Mouse (Mus musculus): ENCODE measurements around the gene Gm10645. TPM values are rescaled to one million over a fixed set of nuclear protein-coding genes. Genes with fewer than 3 reads are reported as not detected.
A peak's percentile ranks its signal among the peaks of the same experiment; 100 is the strongest.

The Gm10645 gene
- polyA plus RNA-seq, 1 experiment from 2014 or later, result 0.69 TPM

DNA sequence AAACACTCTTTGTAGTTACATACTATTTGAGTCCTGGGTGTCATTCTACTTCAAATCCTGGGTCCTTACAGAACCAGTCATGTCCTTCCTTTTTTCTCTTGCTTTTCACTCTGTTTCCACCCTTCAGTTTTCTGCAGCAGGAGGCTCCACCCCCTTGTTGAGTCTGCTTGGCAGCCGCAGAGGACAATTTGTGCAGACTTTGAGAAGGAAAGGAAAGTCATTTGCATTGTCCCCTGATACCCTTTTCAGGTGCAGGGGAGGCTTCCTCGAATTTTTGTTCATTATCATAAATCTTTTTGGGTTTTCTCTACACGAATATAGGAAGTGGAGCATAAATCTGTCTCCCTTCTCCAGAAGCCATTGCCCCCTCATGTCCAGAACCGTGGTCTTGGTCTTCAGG lies 13.5 kb downstream of the Gm10645 start:
- no peak overlapping the region for H3K27ac ChIP-seq
- H3K4me3 ChIP-seq (ENCODE audit: inconsistent target), result no peak overlapping the region
- no peaks in the 10 kb centered on the region for H3K36me3 ChIP-seq (ENCODE audit: inconsistent target)
- 12% methylated on average over 4 of the region's 4 CpGs for WGBS (ENCODE audit: missing documents)
- H3K79me2 ChIP-seq (ENCODE audit: inconsistent target), result no peaks in the 10 kb centered on the region

DNA sequence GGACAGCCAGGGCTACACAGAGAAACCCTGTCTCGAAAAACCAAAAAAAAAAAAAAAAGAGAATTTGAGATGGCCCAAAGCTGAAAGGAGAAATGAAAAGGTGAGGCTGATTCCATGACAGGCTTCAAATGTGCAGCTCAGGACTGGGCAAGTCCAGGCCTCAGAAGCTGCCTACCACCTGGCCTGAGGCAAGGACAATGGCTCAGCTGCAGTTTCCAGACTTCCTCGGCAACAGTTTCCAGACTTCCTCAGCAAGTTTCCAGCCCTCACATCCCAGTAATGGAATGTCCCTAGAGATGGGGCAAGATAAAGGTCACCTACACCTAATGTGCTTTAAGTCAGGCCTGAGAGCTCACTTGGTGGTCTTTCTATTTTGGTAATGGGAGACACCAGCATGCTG lies 13.9 kb downstream of the Gm10645 start:
- Histone ChIP-seq H3K79me2 (ENCODE audit: inconsistent target) (no peaks in the 10 kb centered on the region), H3K27ac (no peak overlapping the region), H3K36me3 (ENCODE audit: inconsistent target) (no peaks in the 10 kb centered on the region), H3K4me3 (ENCODE audit: inconsistent target) (no peak overlapping the region)
- WGBS (ENCODE audit: missing documents), result 43% methylated on average over 1 of the region's 2 CpGs

DNA sequence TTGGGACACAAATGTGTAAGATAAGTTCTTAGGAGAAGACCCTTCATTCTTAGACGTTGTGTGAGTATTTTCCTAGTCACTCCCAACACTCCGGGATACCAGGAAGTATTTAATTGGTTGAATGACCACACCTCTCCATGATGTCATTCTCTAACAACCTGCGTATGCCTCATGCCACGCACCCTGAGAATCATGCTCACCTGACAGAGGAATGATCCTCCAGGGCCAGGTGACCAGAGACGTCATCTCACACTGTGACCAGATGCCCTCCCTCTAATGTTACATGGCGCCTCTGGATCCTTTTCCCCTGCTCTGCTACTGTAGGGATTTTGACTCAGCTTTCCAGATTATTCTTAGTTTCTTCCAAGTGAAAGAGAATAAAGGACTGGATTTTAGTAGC lies 16.8 kb downstream of the Gm10645 start:
- WGBS (ENCODE audit: missing documents), result 92% methylated on average over 6 of the region's 6 CpGs
- no peak overlapping the region for H3K4me3 ChIP-seq (ENCODE audit: inconsistent target)
- no peaks in the 10 kb centered on the region for H3K79me2 ChIP-seq (ENCODE audit: inconsistent target)
- H3K36me3 ChIP-seq (ENCODE audit: inconsistent target), result no peaks in the 10 kb centered on the region
- H3K27ac ChIP-seq, result no peak overlapping the region

DNA sequence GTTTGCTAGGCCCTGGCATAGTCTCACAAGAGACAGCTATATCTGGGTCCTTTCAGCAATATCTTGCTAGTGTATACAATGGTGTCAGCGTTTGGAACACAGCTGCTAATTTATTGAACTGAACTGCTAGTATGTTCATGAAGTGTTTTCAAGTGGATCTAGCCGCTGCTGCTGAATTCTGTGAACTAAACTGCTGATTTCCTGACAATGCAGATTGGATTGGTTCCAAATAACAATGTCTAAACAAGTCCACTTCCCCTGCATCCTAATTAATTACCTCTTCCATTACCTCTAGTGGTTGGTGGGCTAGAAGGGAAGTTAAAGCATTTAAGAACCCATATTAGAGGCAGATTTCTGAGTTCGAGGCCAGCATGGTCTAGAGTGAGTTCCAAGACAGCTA lies 20.5 kb downstream of the Gm10645 start:
- Histone ChIP-seq H3K79me2 (ENCODE audit: inconsistent target) (no peaks in the 10 kb centered on the region), H3K36me3 (ENCODE audit: inconsistent target) (no peaks in the 10 kb centered on the region), H3K27ac (peak overlapping the region; percentile 17; the same call in 1 of the 2 replicates), H3K4me3 (ENCODE audit: inconsistent target) (no peak overlapping the region)
- 83% methylated on average over 3 of the region's 3 CpGs for WGBS (ENCODE audit: missing documents)

DNA sequence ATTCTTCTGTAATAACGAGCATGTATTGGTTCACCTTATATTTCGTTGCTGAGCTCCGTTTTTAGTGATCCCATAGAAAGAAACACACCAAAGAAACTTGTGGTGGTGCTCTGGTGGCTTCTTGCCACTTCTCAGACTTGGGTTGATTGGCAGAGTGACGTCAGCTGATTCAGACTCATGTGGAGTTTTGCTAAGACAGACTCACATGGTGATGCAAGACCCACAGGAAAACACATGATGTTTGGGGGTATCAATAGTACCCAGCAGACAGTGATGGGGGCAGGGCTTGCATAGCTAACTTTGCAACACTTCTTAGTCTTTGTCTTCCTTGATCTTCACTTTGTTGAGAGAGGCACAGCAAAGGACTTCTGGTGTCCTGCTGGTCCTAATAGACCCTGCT lies 21.4 kb downstream of the Gm10645 start:
- Histone ChIP-seq H3K79me2 (ENCODE audit: inconsistent target) (no peaks in the 10 kb centered on the region), H3K36me3 (ENCODE audit: inconsistent target) (no peaks in the 10 kb centered on the region), H3K27ac (peak overlapping the region; percentile 55), H3K4me3 (ENCODE audit: inconsistent target) (no peak overlapping the region)
- 83% methylated on average over 4 of the region's 4 CpGs for WGBS (ENCODE audit: missing documents)

DNA sequence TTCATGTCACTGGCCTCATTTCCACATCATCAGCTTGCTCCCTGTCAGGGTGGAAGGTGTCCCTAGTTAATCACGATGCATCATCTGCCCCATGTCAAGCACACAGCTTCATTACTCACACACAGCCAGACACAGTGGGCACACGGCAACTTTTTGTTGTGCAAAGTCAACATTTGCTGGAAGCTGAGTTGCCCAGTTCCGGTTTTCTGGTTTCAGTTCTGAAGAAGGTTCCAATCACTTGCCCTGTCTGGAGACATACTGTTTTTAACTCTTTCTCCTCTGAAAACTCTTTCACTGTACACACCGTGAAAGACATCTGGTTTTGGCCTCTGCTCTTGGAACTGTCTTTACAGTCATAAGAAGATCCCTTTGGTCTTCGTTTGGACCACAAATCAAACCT lies 24.6 kb downstream of the Gm10645 start:
- WGBS (ENCODE audit: missing documents), result 6% methylated on average over 5 of the region's 5 CpGs
- Histone ChIP-seq H3K36me3 (ENCODE audit: inconsistent target) (no peaks in the 10 kb centered on the region), H3K4me3 (ENCODE audit: inconsistent target) (no peak overlapping the region), H3K79me2 (ENCODE audit: inconsistent target) (no peaks in the 10 kb centered on the region), H3K27ac (peak overlapping the region; percentile 95)

DNA sequence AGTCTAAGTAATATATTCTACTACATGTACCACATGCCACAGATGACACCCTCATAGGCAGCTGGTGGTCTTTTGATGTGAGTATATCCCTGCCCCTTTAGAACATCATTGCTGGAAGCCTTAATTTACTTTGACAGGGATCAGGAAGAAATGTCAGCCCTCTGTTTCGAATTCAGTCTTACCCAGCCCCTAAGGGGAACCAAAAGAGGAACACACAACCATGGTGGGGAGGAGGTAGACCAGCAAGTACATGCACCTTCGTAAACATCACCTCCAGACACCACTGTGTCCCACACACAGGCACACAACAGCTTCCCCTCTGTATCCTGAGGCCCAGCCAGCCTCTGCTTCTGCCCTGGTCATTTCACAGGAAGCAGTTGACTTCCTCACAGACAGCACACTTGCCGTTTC lies 25.3 kb downstream of the Gm10645 start:
- Histone ChIP-seq H3K27ac (peak overlapping the region; percentile 95), H3K4me3 (ENCODE audit: inconsistent target) (no peak overlapping the region), H3K36me3 (ENCODE audit: inconsistent target) (no peaks in the 10 kb centered on the region), H3K79me2 (ENCODE audit: inconsistent target) (no peaks in the 10 kb centered on the region)
- WGBS (ENCODE audit: missing documents), result 0% methylated on average over 3 of the region's 3 CpGs

DNA sequence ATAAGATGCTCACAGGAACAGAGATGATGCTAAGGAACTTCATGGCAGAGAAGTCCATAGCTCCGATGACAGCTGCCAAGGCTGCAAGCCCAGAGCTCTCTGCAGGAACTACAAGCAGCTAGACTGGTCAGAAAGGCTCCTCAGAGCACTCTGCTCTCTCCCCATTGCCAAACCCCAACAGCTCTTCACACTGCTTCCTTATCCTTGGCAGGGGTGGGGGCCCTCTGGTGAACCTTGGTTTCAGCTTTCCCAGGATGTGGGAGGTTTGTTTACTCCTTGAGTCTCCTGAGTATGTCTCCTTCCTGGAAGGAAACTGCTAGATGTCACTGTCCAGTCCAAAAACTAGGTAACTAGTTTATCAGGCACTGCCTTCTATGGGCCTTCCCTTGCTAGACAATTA lies 25.9 kb downstream of the Gm10645 start:
- Histone ChIP-seq H3K79me2 (ENCODE audit: inconsistent target) (no peaks in the 10 kb centered on the region), H3K27ac (peak overlapping the region; percentile 95), H3K36me3 (ENCODE audit: inconsistent target) (no peaks in the 10 kb centered on the region), H3K4me3 (ENCODE audit: inconsistent target) (no peak overlapping the region)
- WGBS (ENCODE audit: missing documents), result 30% methylated on average over 1 of the region's 1 CpGs

DNA sequence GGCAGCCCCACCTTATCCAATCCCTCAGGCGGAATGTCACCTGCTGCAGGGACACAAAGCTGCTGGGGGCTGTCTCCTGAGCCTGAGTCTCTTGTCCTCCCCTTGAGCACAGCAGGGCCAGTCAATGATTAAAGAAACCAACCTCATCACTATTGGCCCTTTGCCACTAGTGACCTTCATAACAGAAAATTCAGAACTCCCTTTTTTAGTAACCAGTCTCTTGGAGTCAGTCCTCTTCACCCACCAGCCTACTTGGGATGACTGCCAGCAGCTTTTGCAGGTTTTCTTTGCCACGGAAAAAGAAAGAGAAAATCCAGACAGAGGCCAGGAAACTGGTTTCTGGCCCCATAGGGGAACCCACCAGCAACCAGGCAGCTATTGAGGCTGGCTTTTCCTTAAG lies 30.9 kb downstream of the Gm10645 start:
- H3K4me3 ChIP-seq (ENCODE audit: inconsistent target), result no peak overlapping the region
- no peaks in the 10 kb centered on the region for H3K79me2 ChIP-seq (ENCODE audit: inconsistent target)
- H3K27ac ChIP-seq, result no peak overlapping the region
- H3K36me3 ChIP-seq (ENCODE audit: inconsistent target), result no peaks in the 10 kb centered on the region
- WGBS (ENCODE audit: missing documents), result 63% methylated on average over 2 of the region's 2 CpGs

Other genes starting within 250 kb of the Gm10645 start
- gene Tbc1d9, start 818 bp downstream of the Gm10645 start, polyA plus RNA-seq (2018), result 25.9 to 34.3 TPM (median 30.4 TPM) in 3 replicates
- gene Ucp1, start 124.2 kb upstream of the Gm10645 start, polyA plus RNA-seq (2018), result not detected in 3 replicates
- 10.1 to 17.8 TPM (median 13.6 TPM) in 3 replicates for gene Elmod2, start 166.3 kb upstream of the Gm10645 start, polyA plus RNA-seq (2018)
- not detected in 3 replicates for gene Mgat4d, start 182.3 kb upstream of the Gm10645 start, polyA plus RNA-seq (2018)
- gene Clgn, start 223.7 kb upstream of the Gm10645 start, polyA plus RNA-seq (2018), result not detected in 3 replicates